Mouse (Mus musculus): ENCODE measurements around the gene Eif5b. TPM values are rescaled to one million over a fixed set of nuclear protein-coding genes. Genes with fewer than 3 reads are reported as not detected.

Eif5b gene
- total and polyA plus RNA-seq, 2 experiments from 2014 or later: 10.4 to 15.0 TPM

GRCm38 (mm10) chr1:37977303-37977702, 20.5 kb upstream of the Eif5b start:
- H3K36me3 ChIP-seq (replicated peaks; ENCODE audit: control insufficient read depth, insufficient read depth, low read length): no peaks in the 10 kb centered on the region
- H3K4me2 ChIP-seq (ENCODE audit: low read depth, low read length): no peak overlapping the region
- 85% methylated on average over 7 of the region's 7 CpGs for WGBS
- no peak overlapping the region for H3K27ac ChIP-seq (ENCODE audit: low read depth)
- ATAC-seq (ENCODE audit: insufficient read depth, low read depth) (no peak), DNase-seq (ENCODE audit: low spot score) (no peak)
- H3K4me1 ChIP-seq (ENCODE audit: control insufficient read depth, insufficient read depth): no peaks in the 10 kb centered on the region
- TF ChIP-seq EP300 (IDR thresholded peaks at IDR 0.05; ENCODE audit: low read depth): no peak
- TF ChIP-seq CTCF (IDR thresholded peaks at IDR 0.05; ENCODE audit: low read depth): no peak
- no peak overlapping the region for H3K4me3 ChIP-seq (ENCODE audit: low read depth, low read length)
- H3K9me3 ChIP-seq (replicated peaks; ENCODE audit: control insufficient read depth, low read length): no peaks in the 10 kb centered on the region
- H3K9ac ChIP-seq (replicated peaks; ENCODE audit: low read depth, low read length): no peak overlapping the region
- H3K27me3 ChIP-seq (ENCODE audit: control insufficient read depth, insufficient read depth, low read length): no peaks in the 10 kb centered on the region

GRCm38 (mm10) chr1:37984326-37984725, 13.5 kb upstream of the Eif5b start:
- DNase-seq (ENCODE audit: low spot score): no peak
- Histone ChIP-seq H3K4me1 (ENCODE audit: control insufficient read depth, insufficient read depth) (no peaks in the 10 kb centered on the region), H3K4me2 (ENCODE audit: low read depth, low read length) (no peak overlapping the region), H3K27me3 (ENCODE audit: control insufficient read depth, insufficient read depth, low read length) (no peaks in the 10 kb centered on the region), H3K4me3 (ENCODE audit: low read depth, low read length) (no peak overlapping the region), H3K27ac (ENCODE audit: low read depth) (no peak overlapping the region), H3K36me3 (replicated peaks; ENCODE audit: control insufficient read depth, insufficient read depth, low read length) (peaks cover 37% of the 10 kb centered on the region), H3K9ac (replicated peaks; ENCODE audit: low read depth, low read length) (no peak overlapping the region), H3K9me3 (replicated peaks; ENCODE audit: control insufficient read depth, low read length) (no peaks in the 10 kb centered on the region)
- ATAC-seq (ENCODE audit: insufficient read depth, low read depth): no peak
- WGBS: 92% methylated on average over 1 of the region's 1 CpGs
- TF ChIP-seq CTCF (IDR thresholded peaks at IDR 0.05; ENCODE audit: low read depth) (no peak), EP300 (IDR thresholded peaks at IDR 0.05; ENCODE audit: low read depth) (no peak)

GRCm38 (mm10) chr1:37985764-37986323, 12.0 kb upstream of the Eif5b start:
- H3K4me1 ChIP-seq (ENCODE audit: control insufficient read depth, insufficient read depth): no peaks in the 10 kb centered on the region
- no peaks in the 10 kb centered on the region for H3K27me3 ChIP-seq (ENCODE audit: control insufficient read depth, insufficient read depth, low read length)
- no peaks in the 10 kb centered on the region for H3K9me3 ChIP-seq (replicated peaks; ENCODE audit: control insufficient read depth, low read length)
- 77% methylated on average over 9 of the region's 9 CpGs for WGBS
- no peak for TF ChIP-seq EP300 (IDR thresholded peaks at IDR 0.05; ENCODE audit: low read depth)
- peak; percentile 70 for TF ChIP-seq CTCF (IDR thresholded peaks at IDR 0.05; ENCODE audit: low read depth)
- no peak overlapping the region for H3K4me2 ChIP-seq (ENCODE audit: low read depth, low read length)
- peaks cover 51% of the 10 kb centered on the region for H3K36me3 ChIP-seq (replicated peaks; ENCODE audit: control insufficient read depth, insufficient read depth, low read length)
- ATAC-seq (ENCODE audit: insufficient read depth, low read depth) (no peak), DNase-seq (ENCODE audit: low spot score) (no peak)
- no peak overlapping the region for H3K4me3 ChIP-seq (ENCODE audit: low read depth, low read length)
- H3K9ac ChIP-seq (replicated peaks; ENCODE audit: low read depth, low read length): no peak overlapping the region
- no peak overlapping the region for H3K27ac ChIP-seq (ENCODE audit: low read depth)

- Histone ChIP-seq H3K27me3 (ENCODE audit: control insufficient read depth, insufficient read depth, low read length) (no peaks in the 10 kb centered on the region), H3K4me2 (ENCODE audit: low read depth, low read length) (no peak overlapping the region), H3K36me3 (replicated peaks; ENCODE audit: control insufficient read depth, insufficient read depth, low read length) (peaks cover 71% of the 10 kb centered on the region), H3K4me3 (ENCODE audit: low read depth, low read length) (no peak overlapping the region), H3K4me1 (ENCODE audit: control insufficient read depth, insufficient read depth) (no peaks in the 10 kb centered on the region), H3K27ac (ENCODE audit: low read depth) (no peak overlapping the region), H3K9me3 (replicated peaks; ENCODE audit: control insufficient read depth, low read length) (no peaks in the 10 kb centered on the region), H3K9ac (replicated peaks; ENCODE audit: low read depth, low read length) (no peak overlapping the region)
- 84% methylated on average over 5 of the region's 5 CpGs for WGBS
- TF ChIP-seq CTCF (IDR thresholded peaks at IDR 0.05; ENCODE audit: low read depth) (no peak), EP300 (IDR thresholded peaks at IDR 0.05; ENCODE audit: low read depth) (no peak)
- DNase-seq (ENCODE audit: low spot score) (no peak), ATAC-seq (ENCODE audit: insufficient read depth, low read depth) (no peak)
Measured at GRCm38 (mm10) chr1:37987856-37988255, 10.0 kb upstream of the Eif5b start.

- Histone ChIP-seq H3K4me1 (ENCODE audit: control insufficient read depth, insufficient read depth) (peaks cover 7% of the 10 kb centered on the region), H3K9me3 (replicated peaks; ENCODE audit: control insufficient read depth, low read length) (no peaks in the 10 kb centered on the region), H3K27ac (ENCODE audit: low read depth) (0 out of 2 replicates have a peak overlapping the region, but pooled peaks have one; percentile 96), H3K4me3 (ENCODE audit: low read depth, low read length) (peak overlapping the region; percentile 87), H3K9ac (replicated peaks; ENCODE audit: low read depth, low read length) (peak overlapping the region; percentile 87), H3K27me3 (ENCODE audit: control insufficient read depth, insufficient read depth, low read length) (no peaks in the 10 kb centered on the region), H3K36me3 (replicated peaks; ENCODE audit: control insufficient read depth, insufficient read depth, low read length) (peaks cover 42% of the 10 kb centered on the region), H3K4me2 (ENCODE audit: low read depth, low read length) (peak overlapping the region; percentile 80)
- ATAC-seq (ENCODE audit: insufficient read depth, low read depth) (no peak), DNase-seq (ENCODE audit: low spot score) (no peak)
- TF ChIP-seq EP300 (IDR thresholded peaks at IDR 0.05; ENCODE audit: low read depth) (no peak), CTCF (IDR thresholded peaks at IDR 0.05; ENCODE audit: low read depth) (no peak)
- 34% methylated on average over 3 of the region's 3 CpGs for WGBS
Measured at GRCm38 (mm10) chr1:37996226-37996625, 1.6 kb upstream of the Eif5b start.

All from heart, postnatal 0 days (tissue).